39 mouse cellular contexts compared by ENCODE assay signal in the genomic region with DNA sequence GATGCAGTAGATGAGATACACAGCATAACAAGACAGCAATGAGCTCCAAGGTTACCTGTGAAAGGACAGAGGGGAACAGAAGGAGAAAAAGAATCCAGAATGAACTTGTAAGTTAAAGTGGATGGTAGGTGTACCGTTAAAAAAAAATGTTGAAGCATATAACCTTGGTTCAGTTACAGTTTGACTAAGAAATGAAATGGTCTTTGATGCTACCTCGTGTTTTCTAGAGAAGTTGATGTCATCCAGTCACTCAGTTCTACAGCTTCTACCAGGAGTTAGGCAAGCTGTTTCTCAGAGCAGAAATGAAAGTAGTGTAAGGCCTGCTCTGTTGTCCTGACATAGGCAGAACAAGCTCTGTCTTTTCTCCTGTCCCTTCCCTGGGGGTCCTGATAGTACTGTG. TPM values are rescaled to one million over a fixed set of nuclear protein-coding genes. Genes with fewer than 3 reads are reported as not detected.
"Had no signal": no experiment of that assay in that cellular context is flagged by ENCODE, and none has a peak within 500 bp of the region (broad histone marks: within the 10 kb centered on the region; RNA-seq: fewer than 3 reads in every experiment).

No protein-coding gene starts in this region.

- ATAC-seq: liver, embryonic 12.5 days; liver, postnatal 0 days; lung, postnatal 0 days; midbrain, embryonic 13.5 days; midbrain, embryonic 15.5 days; midbrain, embryonic 16.5 days had no signal

- DNase-seq: left cerebral cortex, postnatal 4 days; liver; liver, embryonic 13.5 days; liver, postnatal 0 days; lung, adult 18-20 months; lung, adult 2 months; lung, embryonic 14.5 days; lung, postnatal 10 days; lung, postnatal 14 days; lung, postnatal 36 days; lung, postnatal 4 days; midbrain, embryonic 14.5 days had no signal

- H3K9me3 ChIP-seq: limb, embryonic 10.5 days; limb, embryonic 12.5 days; limb, embryonic 13.5 days; limb, embryonic 15.5 days; liver, embryonic 12.5 days; liver, embryonic 13.5 days; liver, embryonic 15.5 days; lung, embryonic 15.5 days; megakaryocyte, embryonic 14.5 days; midbrain, embryonic 10.5 days; midbrain, embryonic 12.5 days; midbrain, embryonic 13.5 days; midbrain, embryonic 15.5 days had no signal

- H3K4me3 ChIP-seq: left cerebral cortex, adult 2 months; limb, embryonic 10.5 days; limb, embryonic 12.5 days; limb, embryonic 13.5 days; limb, embryonic 15.5 days; liver, embryonic 12.5 days; liver, embryonic 13.5 days; liver, embryonic 15.5 days; lung, embryonic 15.5 days; megakaryocyte, embryonic 14.5 days; midbrain, embryonic 10.5 days; midbrain, embryonic 12.5 days; midbrain, embryonic 13.5 days; midbrain, embryonic 15.5 days; myocyte had no signal

- H3K27ac ChIP-seq: left cerebral cortex, adult 2 months; limb, embryonic 10.5 days; limb, embryonic 12.5 days; limb, embryonic 13.5 days; limb, embryonic 15.5 days; liver, embryonic 12.5 days; liver, embryonic 13.5 days; liver, embryonic 14.5 days; liver, embryonic 15.5 days; lung, embryonic 15.5 days; midbrain, embryonic 10.5 days; midbrain, embryonic 12.5 days; midbrain, embryonic 13.5 days; midbrain, embryonic 15.5 days had no signal

- H3K4me1 ChIP-seq: limb, embryonic 10.5 days; limb, embryonic 12.5 days; limb, embryonic 13.5 days; limb, embryonic 15.5 days; liver, embryonic 12.5 days; liver, embryonic 13.5 days; liver, embryonic 15.5 days; midbrain, embryonic 10.5 days; midbrain, embryonic 12.5 days; midbrain, embryonic 13.5 days; midbrain, embryonic 15.5 days had no signal

- H3K27me3 ChIP-seq: limb, embryonic 12.5 days; limb, embryonic 13.5 days; limb, embryonic 15.5 days; liver, embryonic 12.5 days; liver, embryonic 13.5 days; liver, embryonic 15.5 days; lung, embryonic 15.5 days; megakaryocyte, embryonic 14.5 days; midbrain, embryonic 12.5 days; midbrain, embryonic 13.5 days; midbrain, embryonic 15.5 days had no signal

- H3K4me2 ChIP-seq: limb, embryonic 12.5 days; limb, embryonic 13.5 days; limb, embryonic 15.5 days; liver, embryonic 11.5 days; liver, embryonic 12.5 days; liver, embryonic 13.5 days; liver, embryonic 15.5 days; lung, embryonic 14.5 days; lung, embryonic 15.5 days; midbrain, embryonic 11.5 days; midbrain, embryonic 12.5 days; midbrain, embryonic 13.5 days; midbrain, embryonic 15.5 days had no signal

- H3K9ac ChIP-seq: limb, embryonic 12.5 days; limb, embryonic 13.5 days; limb, embryonic 15.5 days; liver, embryonic 12.5 days; liver, embryonic 13.5 days; liver, embryonic 14.5 days; liver, embryonic 15.5 days; liver, postnatal 0 days; lung, embryonic 14.5 days; lung, embryonic 15.5 days; midbrain, embryonic 12.5 days; midbrain, embryonic 13.5 days; midbrain, embryonic 15.5 days had no signal

RNA-seq across cellular contexts. Expression of a gene that starts 46.7 kb away (rescaled TPM):
- total RNA-seq: left cerebral cortex, adult 18-20 months; liver, adult 2 months; megakaryocyte progenitor cell, adult 5-6 weeks; megakaryocyte, adult 5-6 weeks; monocyte, adult 5-6 weeks had no signal
- polyA plus RNA-seq: limb, embryonic 10.5 days; limb, embryonic 11.5 days; limb, embryonic 12.5 days; limb, embryonic 13.5 days; limb, embryonic 15.5 days; liver, adult 2 months; liver, embryonic 11.5 days; liver, embryonic 12.5 days; liver, embryonic 13.5 days; liver, embryonic 14.5 days; liver, embryonic 15.5 days; liver, embryonic 16.5 days; liver, postnatal 0 days; lung, adult 2 months; lung, embryonic 14.5 days; lung, embryonic 15.5 days; lung, embryonic 16.5 days; lung, postnatal 0 days; midbrain, embryonic 10.5 days; midbrain, embryonic 11.5 days; midbrain, embryonic 12.5 days; midbrain, embryonic 13.5 days; myocyte had no signal

RNA-seq across cellular contexts. Expression of a gene that starts 53.1 kb away (rescaled TPM):
- total RNA-seq: liver, adult 2 months; megakaryocyte progenitor cell, adult 5-6 weeks; megakaryocyte, adult 5-6 weeks; monocyte, adult 5-6 weeks had no signal
- polyA plus RNA-seq: limb, embryonic 10.5 days; limb, embryonic 11.5 days; limb, embryonic 12.5 days; limb, embryonic 13.5 days; limb, embryonic 15.5 days; liver, adult 2 months; liver, embryonic 11.5 days; liver, embryonic 12.5 days; liver, embryonic 13.5 days; liver, embryonic 14.5 days; liver, embryonic 15.5 days; liver, embryonic 16.5 days; liver, postnatal 0 days; lung, embryonic 14.5 days; lung, embryonic 15.5 days; lung, embryonic 16.5 days; lung, postnatal 0 days; midbrain, embryonic 10.5 days; midbrain, embryonic 11.5 days; midbrain, embryonic 12.5 days; midbrain, embryonic 13.5 days; midbrain, embryonic 14.5 days; myocyte had no signal
